Mouse (Mus musculus) spleen, adult 2 months (tissue): ENCODE data around the gene Plekha5.

Experiments
- CTCF ChIP-seq: fragments of 200-500 bp; IDR thresholded peaks from 2 replicates; pipeline ENCODE4 v1.5.1; 2011; ENCODE audit warnings: mild to moderate bottlenecking, inconsistent platforms; ENCODE audit not compliant: insufficient read depth, insufficient read length, insufficient replicate concordance; ENCODE audit errors: extremely low read depth
- POLR2A ChIP-seq: fragments of 200-500 bp; IDR thresholded peaks from 2 replicates; pipeline ENCODE4 v1.6.1; 2011; ENCODE audit warnings: low read depth, low read length, inconsistent platforms

DNA sequence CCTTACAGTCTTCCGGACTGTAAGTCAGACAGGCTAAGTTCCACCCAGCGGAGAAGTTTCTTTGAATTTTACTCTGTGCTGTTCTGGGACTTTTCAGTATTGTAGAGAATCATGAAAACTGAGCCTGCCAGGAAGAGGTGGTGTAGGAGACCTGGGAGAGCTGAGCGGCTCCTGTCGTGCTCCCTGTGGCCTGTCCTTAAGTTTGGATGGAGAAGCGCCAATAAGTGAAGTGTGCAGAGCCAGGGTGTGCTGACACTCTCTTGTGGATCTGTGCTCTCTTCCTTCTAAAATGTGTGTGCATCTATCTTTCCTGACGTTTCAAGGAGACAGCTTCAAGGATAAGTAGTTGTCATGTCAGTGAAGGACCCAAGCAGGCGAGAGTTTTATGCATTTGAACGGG is 5.4 kb downstream of the Plekha5 start:
- TF ChIP-seq POLR2A (no peak), CTCF (no peak)
